Mouse (Mus musculus) frontal cortex, adult 2 months (tissue): ENCODE results near the gene Acbd3. TPM values are rescaled to one million over a fixed set of nuclear protein-coding genes. Genes with fewer than 3 reads are reported as not detected.

Experiments used
- DNase-seq, 2 experiments: peaks; one replicate each; pipeline ENCODE4 v3.0.0; 2022; ENCODE audit warnings: low spot score in 1 of 2; ENCODE audit errors: extremely low spot score in 1 of 2
- polyA plus RNA-seq: library from polyadenylated mRNA; depleted of rRNA; stranded (reverse); fragments of >200 nt; gene quantifications from 2 replicates; pipeline ENCODE4 v1.2.3, GENCODE M21; 2012; rRNA removed

Gene Acbd3
- polyA plus RNA-seq, 1 experiment = 28.0 TPM

GRCm38 (mm10) chr1:180781250-180781649 is 55.4 kb downstream of the Acbd3 start:
- no peak for DNase-seq

DNA sequence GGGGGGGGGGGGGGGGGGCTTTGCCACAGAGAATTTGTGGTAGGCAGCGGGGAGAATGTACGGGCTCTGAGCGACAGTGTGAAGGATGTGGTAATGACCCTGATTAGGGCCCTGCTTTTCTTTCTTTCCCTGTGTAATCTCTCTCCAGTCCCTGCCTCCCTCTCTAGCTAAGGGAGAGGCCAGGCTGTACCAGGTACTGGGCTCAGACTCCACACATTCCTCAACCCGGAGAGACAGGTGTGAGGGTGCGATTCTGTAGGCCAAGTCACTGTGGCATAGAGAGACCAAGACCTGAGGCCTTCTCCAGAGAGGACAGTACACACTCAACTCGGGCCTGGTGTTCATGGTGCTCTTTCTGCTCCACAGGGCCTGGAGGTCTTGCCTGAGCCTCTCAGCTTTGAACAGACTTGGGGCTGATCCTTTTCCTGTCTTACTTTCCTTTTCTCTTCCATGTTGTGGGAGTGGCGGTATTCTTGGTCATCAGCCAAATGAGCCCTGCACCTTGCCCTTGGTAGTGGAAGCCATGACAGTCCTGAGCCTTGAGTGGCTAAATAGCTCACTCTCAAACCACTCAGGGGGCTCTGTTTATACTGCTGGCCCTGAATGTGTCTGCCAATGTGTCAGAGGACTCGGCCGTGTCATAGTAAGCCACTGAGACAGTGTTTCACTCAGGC is 57.2 kb downstream of the Acbd3 start:
- no peak for DNase-seq

- DNase-seq = no peak
These were observed 57.7 kb downstream of the Acbd3 start for GRCm38 (mm10) chr1:180783580-180783928.

GRCm38 (mm10) chr1:180791821-180792480 is 66.1 kb downstream of the Acbd3 start:
- DNase-seq = no peak

- no peak for DNase-seq
These were observed 67.0 kb downstream of the Acbd3 start for GRCm38 (mm10) chr1:180792814-180793213.

GRCm38 (mm10) chr1:180793445-180794117 is 67.7 kb downstream of the Acbd3 start:
- no peak for DNase-seq

DNA sequence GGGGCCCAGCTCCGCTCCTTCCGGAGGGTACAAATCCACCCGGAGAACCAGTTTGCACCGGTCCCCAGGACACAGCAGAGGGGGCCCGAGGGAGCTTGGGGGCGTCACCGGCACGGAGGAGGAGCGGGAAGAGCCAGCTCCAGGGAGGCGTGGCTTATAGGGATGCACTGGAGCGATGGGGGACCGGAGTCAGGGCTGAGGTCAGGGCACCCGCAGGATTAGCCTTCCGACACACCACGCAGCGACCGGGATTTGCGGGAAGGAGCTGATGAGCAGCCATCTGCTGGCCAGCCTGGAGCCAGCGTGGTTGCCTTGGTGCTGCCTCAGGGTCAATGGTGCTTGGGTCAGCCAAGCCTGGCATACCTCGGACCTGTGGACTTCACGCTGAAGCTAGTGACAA is 68.3 kb downstream of the Acbd3 start:
- no peak for DNase-seq

DNA sequence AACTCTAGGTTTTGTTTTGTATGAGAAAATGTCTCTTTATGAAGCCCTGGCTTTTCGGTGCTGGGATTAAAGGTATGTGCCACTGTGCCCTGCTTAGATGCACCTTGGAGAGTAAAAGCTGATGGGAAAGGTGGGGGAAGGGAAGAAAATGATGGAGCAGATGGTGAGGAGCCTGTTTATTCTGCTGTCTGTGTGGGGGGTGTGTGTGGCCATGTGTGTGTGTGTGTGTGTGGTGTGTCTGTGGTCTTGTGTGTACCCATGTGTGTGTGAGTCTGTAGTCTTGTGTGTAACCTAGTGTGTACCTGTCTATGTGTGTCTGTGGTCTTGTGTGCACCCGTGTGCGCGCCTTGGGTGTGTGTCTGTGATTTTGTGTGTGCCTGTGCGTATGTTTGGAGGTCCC is 72.8 kb downstream of the Acbd3 start:
- DNase-seq = no peak

- DNase-seq = no peak
These were observed 73.4 kb downstream of the Acbd3 start for GRCm38 (mm10) chr1:180799253-180799652.

DNA sequence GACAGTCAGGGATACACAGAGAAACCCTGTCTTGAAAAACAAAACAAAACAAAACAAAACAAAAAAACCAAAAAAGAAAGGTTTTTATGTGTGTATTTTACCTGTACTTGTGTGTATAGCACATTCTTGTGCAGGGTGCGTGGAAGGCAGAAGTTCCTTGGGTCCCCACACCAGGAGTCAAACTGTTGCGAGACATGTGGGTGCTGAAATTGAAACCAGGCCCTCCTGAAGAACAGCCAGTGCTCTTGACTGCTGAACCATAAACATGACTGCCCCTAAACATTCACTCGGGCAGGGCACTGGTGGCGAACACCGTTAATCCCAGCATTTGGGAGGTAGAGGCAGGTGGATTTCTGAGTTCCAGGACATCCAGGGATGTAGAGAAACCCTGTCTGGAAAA is 74.2 kb downstream of the Acbd3 start:
- DNase-seq = no peak

DNA sequence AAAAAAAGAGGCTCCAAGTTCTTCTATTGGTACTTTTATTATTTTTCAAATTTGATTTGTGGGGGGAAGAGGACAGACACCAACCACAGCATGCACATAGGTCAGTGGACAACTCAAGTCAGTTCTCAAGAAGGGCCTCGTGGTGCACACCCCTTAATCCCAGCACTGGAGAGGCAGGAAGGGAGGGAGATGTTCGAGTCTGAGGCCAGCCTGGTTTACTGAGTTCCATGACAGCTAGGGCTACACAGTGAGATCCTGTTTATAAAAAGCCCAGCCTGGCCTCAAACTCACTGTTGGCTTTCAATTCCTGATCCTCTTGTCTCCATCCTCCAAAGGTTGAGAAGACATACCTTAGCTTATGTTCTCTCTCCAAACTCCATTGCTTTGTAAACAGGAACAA is 75.0 kb downstream of the Acbd3 start:
- no peak for DNase-seq

DNA sequence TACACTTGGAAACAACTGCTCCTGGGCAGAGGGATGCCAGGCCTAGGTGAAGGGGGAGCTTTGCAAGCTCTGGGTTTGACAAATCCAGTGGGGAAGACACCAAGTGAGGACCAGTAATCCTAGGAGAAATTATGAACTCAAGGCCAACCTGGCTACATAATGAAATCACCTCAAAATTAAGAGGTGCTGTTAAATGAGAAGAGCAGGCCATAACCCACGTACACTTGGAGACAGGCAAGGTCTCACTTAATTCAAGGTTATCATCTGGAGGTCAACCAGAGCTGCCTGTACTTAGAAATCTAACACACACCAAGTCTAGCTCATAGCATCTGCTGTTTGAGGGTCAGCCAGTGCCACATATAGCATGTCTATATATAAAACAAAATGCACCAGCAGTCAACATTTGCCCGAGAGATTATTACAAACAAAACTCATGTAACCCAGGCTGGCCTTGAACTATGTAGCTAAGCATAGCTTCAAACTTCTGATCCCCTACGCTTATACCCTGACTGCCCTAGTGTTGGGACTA is 75.7 kb downstream of the Acbd3 start:
- DNase-seq = no peak

Other genes with a start within 250 kb of the Acbd3 start
- gene Stum, start 242.5 kb upstream of the Acbd3 start, polyA plus RNA-seq = 118 and 128 TPM in 2 replicates
- gene Parp1, start 157.1 kb upstream of the Acbd3 start, polyA plus RNA-seq = 57.3 and 63.8 TPM in 2 replicates
- gene Lin9, start 84.9 kb upstream of the Acbd3 start, polyA plus RNA-seq = 3.2 and 3.4 TPM in 2 replicates
- not detected in 2 replicates for gene Mixl1, start 29.0 kb upstream of the Acbd3 start, polyA plus RNA-seq
- gene H3f3a, start 87.9 kb downstream of the Acbd3 start, polyA plus RNA-seq = 502 and 559 TPM in 2 replicates
- gene Sde2, start 125.1 kb downstream of the Acbd3 start, polyA plus RNA-seq = 19.2 and 19.6 TPM in 2 replicates
- gene Lefty2, start 167.1 kb downstream of the Acbd3 start, polyA plus RNA-seq = 0.69 and 1.8 TPM in 2 replicates
- 35.6 and 39.2 TPM in 2 replicates for gene Pycr2, start 178.2 kb downstream of the Acbd3 start, polyA plus RNA-seq
- gene Lefty1, start 209.0 kb downstream of the Acbd3 start, polyA plus RNA-seq = 1.8 and 4.3 TPM in 2 replicates
- gene Tmem63a, start 216.3 kb downstream of the Acbd3 start, polyA plus RNA-seq = 29.6 and 30.2 TPM in 2 replicates